Mouse (Mus musculus) kidney, embryonic 16.5 days (tissue): Measurements from ENCODE around the gene Asb10. TPM values are rescaled to one million over a fixed set of nuclear protein-coding genes. Genes with fewer than 3 reads are reported as not detected.

ENCODE experiments used
- ATAC-seq: fragments of 200-750 bp; cut with Nextera tagmentation; 2 replicates; pipeline ENCODE4 v1.8.0; 2017; ENCODE audit warnings: moderate TSS enrichment; ENCODE audit not compliant: low FRiP score, low TSS enrichment
- H3K27ac ChIP-seq: fragments of 300-500 bp; sonication (generic); 2 replicates; pipeline ENCODE4 v1.5.1; 2014; ENCODE audit warnings: low read length
- H3K27me3 ChIP-seq: fragments of 300-500 bp; sonication (generic); 2 replicates; pipeline ENCODE4 v1.6.1; 2014; ENCODE audit warnings: low read length, control low read depth, mixed read lengths; ENCODE audit not compliant: insufficient read depth
- H3K36me3 ChIP-seq: fragments of 300-500 bp; sonication (generic); 2 replicates; pipeline ENCODE4 v1.6.1; 2014; ENCODE audit warnings: low read length, control low read depth, mixed read lengths; ENCODE audit not compliant: insufficient read depth
- H3K4me1 ChIP-seq: fragments of 300-500 bp; sonication (generic); 2 replicates; pipeline ENCODE4 v1.6.1; 2014; ENCODE audit warnings: low read length, control low read depth, mixed read lengths; ENCODE audit not compliant: insufficient read depth
- H3K4me2 ChIP-seq: fragments of 300-500 bp; sonication (generic); replicated peaks from 2 replicates; pipeline ENCODE4 v1.6.1; 2014; ENCODE audit warnings: low read depth, low read length
- H3K4me3 ChIP-seq: fragments of 300-500 bp; sonication (generic); 2 replicates; pipeline ENCODE4 v1.5.1; 2014; ENCODE audit warnings: mild to moderate bottlenecking, low read length
- H3K9ac ChIP-seq: fragments of 300-500 bp; sonication (generic); replicated peaks from 2 replicates; pipeline ENCODE4 v1.6.1; 2014; ENCODE audit warnings: low read length
- H3K9me3 ChIP-seq: fragments of 300-500 bp; sonication (generic); 2 replicates; pipeline ENCODE4 v1.6.1; 2016; ENCODE audit warnings: low read length, control low read depth
- WGBS: fragments of 180-500 bp; shearing (Covaris S2); extraction: QIAGEN DNeasy Blood & Tissue Kit; methylation state at CpG from one replicate; pipeline ENCODE4 v1.1.7; 2014; 5-methylcytosine and 5-hydroxymethylcytosine counted together
- polyA plus RNA-seq: library from polyadenylated mRNA; unstranded; fragments of >200 nt; fragmentation: Nextera tagmentation; extraction: Ambion mirVana; gene quantifications from 2 replicates; pipeline ENCODE4 v1.2.1, GENCODE M21; 2015

The Asb10 gene
- polyA plus RNA-seq, 1 experiment from 2014 or later = 0.42 TPM

- H3K9ac ChIP-seq = no peak overlapping the region
- no peak overlapping the region for H3K4me3 ChIP-seq
- ATAC-seq = peak; percentile 8; the same call in 1 of the 2 replicates
- H3K9me3 ChIP-seq = no peaks in the 10 kb centered on the region
- peaks cover under 1% of the 10 kb centered on the region for H3K27me3 ChIP-seq
- WGBS = 52% methylated on average over 10 of the region's 10 CpGs
- H3K36me3 ChIP-seq = peaks cover 46% of the 10 kb centered on the region
- H3K27ac ChIP-seq = no peak overlapping the region
- peaks cover 7% of the 10 kb centered on the region for H3K4me1 ChIP-seq
- no peak overlapping the region for H3K4me2 ChIP-seq
Measured at GRCm38 (mm10) chr5:24499113-24499512, 41.7 kb downstream of the Asb10 start.

DNA sequence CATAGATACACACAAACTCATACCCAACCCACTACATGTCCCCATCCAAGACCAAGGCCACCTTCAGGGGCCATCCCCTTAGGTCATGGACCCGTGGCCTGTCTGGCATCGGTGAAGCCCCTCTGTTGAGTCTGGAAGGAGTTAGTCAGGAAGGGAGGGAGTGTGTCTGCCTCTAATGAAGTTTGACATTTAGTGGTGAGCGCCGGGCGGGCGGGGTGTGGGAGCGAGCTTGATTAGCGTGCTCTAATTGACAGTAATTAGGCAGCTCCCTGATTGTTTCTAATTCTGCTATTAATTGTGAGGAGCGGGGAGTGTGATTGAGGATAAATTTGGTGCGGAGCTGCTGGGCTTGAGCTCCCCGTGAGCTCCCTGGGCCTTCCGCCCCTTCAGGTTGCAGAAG, 43.3 kb downstream of the Asb10 start:
- Histone ChIP-seq H3K27ac (no peak overlapping the region), H3K9ac (no peak overlapping the region), H3K4me1 (peaks cover 7% of the 10 kb centered on the region; the same call in 1 of the 2 replicates), H3K9me3 (no peaks in the 10 kb centered on the region), H3K27me3 (no peaks in the 10 kb centered on the region), H3K4me3 (no peak overlapping the region), H3K4me2 (no peak overlapping the region), H3K36me3 (peaks cover 55% of the 10 kb centered on the region)
- WGBS = 72% methylated on average over 12 of the region's 12 CpGs
- no peak for ATAC-seq

GRCm38 (mm10) chr5:24496756-24497155, 44.0 kb downstream of the Asb10 start:
- Histone ChIP-seq H3K4me3 (no peak overlapping the region), H3K27me3 (no peaks in the 10 kb centered on the region), H3K27ac (no peak overlapping the region), H3K4me2 (no peak overlapping the region), H3K4me1 (peaks cover 7% of the 10 kb centered on the region; the same call in 1 of the 2 replicates), H3K9me3 (no peaks in the 10 kb centered on the region), H3K36me3 (peaks cover 58% of the 10 kb centered on the region), H3K9ac (no peak overlapping the region)
- 0 out of 2 replicates have a peak, but pooled peaks have one; percentile 27 for ATAC-seq
- 55% methylated on average over 6 of the region's 6 CpGs for WGBS

- no peak for ATAC-seq
- WGBS = 93% methylated on average over 15 of the region's 15 CpGs
Measured at GRCm38 (mm10) chr5:24495019-24495418, 45.8 kb downstream of the Asb10 start.

DNA sequence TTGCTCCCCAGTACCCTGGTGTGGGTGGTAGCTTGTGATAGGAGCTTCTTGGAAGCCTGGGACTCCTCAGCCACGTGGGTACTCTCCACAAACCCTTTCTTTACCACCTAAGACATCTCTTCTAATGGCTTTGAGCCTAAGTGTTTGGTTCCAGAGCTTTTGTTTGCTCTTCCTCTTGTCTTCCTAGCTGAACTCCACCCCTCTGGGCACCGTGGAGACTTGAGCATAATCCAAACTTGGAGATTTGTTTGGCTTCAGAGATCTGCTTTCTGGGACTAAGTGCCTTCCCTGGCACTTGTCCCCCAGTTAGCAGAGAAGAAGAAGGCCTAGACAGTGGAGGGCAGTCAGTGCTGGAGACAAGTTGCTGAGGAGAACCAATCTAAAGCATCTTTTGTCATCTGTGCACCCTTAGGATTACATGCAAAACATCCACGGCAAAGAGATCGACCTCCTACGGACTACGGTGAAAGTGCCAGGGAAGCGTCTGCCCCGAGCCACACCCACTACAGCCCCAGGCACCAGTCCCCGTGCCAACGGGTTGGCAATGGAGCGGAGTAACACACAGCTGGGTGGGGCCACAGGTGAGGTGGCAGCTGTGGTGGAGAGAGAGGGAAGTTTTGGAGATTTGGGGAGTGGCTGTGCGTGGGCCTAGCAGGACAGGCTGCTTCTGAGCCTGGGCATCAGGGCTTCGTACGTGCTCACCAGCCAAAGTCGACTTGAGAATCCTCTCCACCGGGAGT, 48.1 kb downstream of the Asb10 start:
- Histone ChIP-seq H3K9ac (no peak overlapping the region), H3K27me3 (no peaks in the 10 kb centered on the region), H3K4me2 (no peak overlapping the region), H3K4me1 (no peaks in the 10 kb centered on the region), H3K36me3 (peaks cover 51% of the 10 kb centered on the region), H3K9me3 (no peaks in the 10 kb centered on the region), H3K27ac (no peak overlapping the region), H3K4me3 (no peak overlapping the region)
- 87% methylated on average over 16 of the region's 16 CpGs for WGBS
- ATAC-seq = no peak

More at GRCm38 (mm10) chr5:24495019-24495418, 45.8 kb downstream of the Asb10 start:
- Histone ChIP-seq H3K36me3 (peaks cover 51% of the 10 kb centered on the region), H3K27ac (no peak overlapping the region), H3K9me3 (no peaks in the 10 kb centered on the region), H3K4me1 (peaks cover 7% of the 10 kb centered on the region; the same call in 1 of the 2 replicates), H3K4me2 (no peak overlapping the region), H3K9ac (no peak overlapping the region), H3K27me3 (no peaks in the 10 kb centered on the region), H3K4me3 (no peak overlapping the region)

- WGBS = 43% methylated on average over 14 of the region's 14 CpGs
- no peaks in the 10 kb centered on the region for H3K9me3 ChIP-seq
Measured at GRCm38 (mm10) chr5:24490413-24490920, 50.3 kb downstream of the Asb10 start.

GRCm38 (mm10) chr5:24486738-24487137, 54.0 kb downstream of the Asb10 start:
- 94% methylated on average over 5 of the region's 5 CpGs for WGBS
- H3K27me3 ChIP-seq = no peaks in the 10 kb centered on the region
- H3K4me1 ChIP-seq = peaks cover 21% of the 10 kb centered on the region
- H3K4me3 ChIP-seq = no peak overlapping the region
- H3K9ac ChIP-seq = no peak overlapping the region
- H3K36me3 ChIP-seq = peaks cover 31% of the 10 kb centered on the region
- ATAC-seq = no peak
- no peak overlapping the region for H3K4me2 ChIP-seq
- H3K27ac ChIP-seq = no peak overlapping the region
- H3K9me3 ChIP-seq = no peaks in the 10 kb centered on the region

More at GRCm38 (mm10) chr5:24490413-24490920, 50.3 kb downstream of the Asb10 start:
- no peak for ATAC-seq
- H3K36me3 ChIP-seq = peaks cover 50% of the 10 kb centered on the region
- peaks cover 5% of the 10 kb centered on the region for H3K4me1 ChIP-seq
- H3K27me3 ChIP-seq = no peaks in the 10 kb centered on the region
- no peak overlapping the region for H3K4me3 ChIP-seq
- no peak overlapping the region for H3K4me2 ChIP-seq
- no peak overlapping the region for H3K27ac ChIP-seq
- no peak overlapping the region for H3K9ac ChIP-seq

DNA sequence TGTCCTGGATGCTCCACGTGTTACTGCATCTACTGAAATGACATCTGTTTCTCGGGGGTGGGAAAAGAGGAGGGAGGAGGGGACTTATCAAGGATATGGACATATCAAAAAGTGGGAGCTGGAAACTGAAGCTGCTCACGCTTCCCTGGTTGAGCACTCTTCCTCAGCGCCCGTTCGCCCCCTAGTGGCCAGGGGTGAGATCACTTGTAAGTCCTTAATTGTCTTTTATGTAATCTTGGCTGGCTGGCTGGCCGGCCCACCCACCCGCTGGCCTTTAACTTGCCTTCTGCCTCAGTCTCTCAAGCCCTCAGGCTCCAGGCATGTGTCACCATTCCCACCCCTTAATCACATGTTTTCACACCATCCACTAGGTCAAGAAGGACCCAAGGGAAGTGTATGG, 54.7 kb downstream of the Asb10 start:
- H3K9me3 ChIP-seq = no peaks in the 10 kb centered on the region
- H3K27me3 ChIP-seq = no peaks in the 10 kb centered on the region
- WGBS = 3% methylated on average over 8 of the region's 8 CpGs
- H3K9ac ChIP-seq = no peak overlapping the region
- H3K4me2 ChIP-seq = no peak overlapping the region
- H3K4me1 ChIP-seq = peaks cover 24% of the 10 kb centered on the region
- ATAC-seq = no peak
- H3K36me3 ChIP-seq = peaks cover 28% of the 10 kb centered on the region
- H3K4me3 ChIP-seq = no peak overlapping the region
- H3K27ac ChIP-seq = no peak overlapping the region

DNA sequence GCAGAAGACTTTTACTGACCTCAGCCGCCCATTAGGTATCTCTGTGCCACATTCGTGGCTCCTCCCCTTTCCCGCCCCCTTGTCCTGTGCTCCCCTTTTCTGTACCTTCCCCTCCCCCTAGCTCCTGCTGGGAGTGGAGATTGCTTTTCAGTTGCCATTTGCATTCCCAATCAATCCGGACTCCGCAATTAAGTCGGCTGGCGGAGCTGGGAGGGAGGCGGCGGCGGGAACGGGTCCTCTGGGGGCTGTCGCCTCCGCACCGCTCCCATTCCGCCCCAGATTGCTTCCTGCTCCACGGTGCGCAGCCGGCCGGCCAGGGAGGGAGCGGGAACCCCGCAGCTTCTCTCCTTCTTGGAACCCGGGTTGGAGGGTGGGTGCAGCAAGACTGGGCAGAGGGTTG, 55.8 kb downstream of the Asb10 start:
- H3K4me2 ChIP-seq = peak overlapping the region; percentile 48
- H3K27ac ChIP-seq = no peak overlapping the region
- WGBS = 20% methylated on average over 22 of the region's 22 CpGs
- H3K27me3 ChIP-seq = no peaks in the 10 kb centered on the region
- ATAC-seq = no peak
- peaks cover 31% of the 10 kb centered on the region for H3K36me3 ChIP-seq
- H3K9me3 ChIP-seq = no peaks in the 10 kb centered on the region
- H3K4me1 ChIP-seq = peaks cover 24% of the 10 kb centered on the region
- peak overlapping the region; percentile 12 for H3K4me3 ChIP-seq
- H3K9ac ChIP-seq = peak overlapping the region; percentile 33

GRCm38 (mm10) chr5:24483326-24483725, 57.5 kb downstream of the Asb10 start:
- H3K9me3 ChIP-seq = no peaks in the 10 kb centered on the region
- no peaks in the 10 kb centered on the region for H3K27me3 ChIP-seq
- 26% methylated on average over 11 of the region's 11 CpGs for WGBS
- H3K4me2 ChIP-seq = no peak overlapping the region
- peaks cover 37% of the 10 kb centered on the region for H3K36me3 ChIP-seq
- no peak overlapping the region for H3K4me3 ChIP-seq
- peak; percentile 43; the same call in 1 of the 2 replicates for ATAC-seq
- 0 out of 2 replicates have a peak overlapping the region, but pooled peaks have one; percentile 23 for H3K9ac ChIP-seq
- H3K4me1 ChIP-seq = peaks cover 24% of the 10 kb centered on the region
- peak overlapping the region; percentile 72 for H3K27ac ChIP-seq
